Mouse (Mus musculus) limb, embryonic 10.5 days (tissue): ENCODE results near the gene Gm11567. TPM values are rescaled to one million over a fixed set of nuclear protein-coding genes. Genes with fewer than 3 reads are reported as not detected.

ENCODE experiments used
- polyA plus RNA-seq: library from polyadenylated mRNA; unstranded; fragments of >200 nt; fragmentation: Nextera tagmentation; extraction: Ambion mirVana; gene quantifications from 2 replicates; pipeline ENCODE4 v1.2.1, GENCODE M21; 2016

Gene Gm11567
- polyA plus RNA-seq, 1 experiment from 2014 or later = not detected

Other genes starting within 250 kb of the Gm11567 start
- not detected in 2 replicates for gene Krtap4-2, start 244.1 kb upstream of the Gm11567 start, polyA plus RNA-seq
- not detected in 2 replicates for gene Krtap4-7, start 235.1 kb upstream of the Gm11567 start, polyA plus RNA-seq
- gene Gm11555, start 229.0 kb upstream of the Gm11567 start, polyA plus RNA-seq = not detected in 2 replicates
- gene Gm11563, start 220.2 kb upstream of the Gm11567 start, polyA plus RNA-seq = not detected in 2 replicates
- gene Krtap4-6, start 213.2 kb upstream of the Gm11567 start, polyA plus RNA-seq = not detected in 2 replicates
- gene Gm14190, start 188.4 kb upstream of the Gm11567 start, polyA plus RNA-seq = not detected in 2 replicates
- not detected in 2 replicates for gene Gm14180, start 144.9 kb upstream of the Gm11567 start, polyA plus RNA-seq
- gene Gm11595, start 106.3 kb upstream of the Gm11567 start, polyA plus RNA-seq = not detected in 2 replicates
- not detected in 2 replicates for gene Krtap4-8, start 98.5 kb upstream of the Gm11567 start, polyA plus RNA-seq
- not detected in 2 replicates for gene Krtap4-9, start 94.0 kb upstream of the Gm11567 start, polyA plus RNA-seq
- gene Gm11596, start 85.7 kb upstream of the Gm11567 start, polyA plus RNA-seq = not detected in 2 replicates
- gene Gm11569, start 80.3 kb upstream of the Gm11567 start, polyA plus RNA-seq = not detected in 2 replicates
- not detected in 2 replicates for gene Gm11554, start 74.7 kb upstream of the Gm11567 start, polyA plus RNA-seq
- gene Krtap4-13, start 69.3 kb upstream of the Gm11567 start, polyA plus RNA-seq = not detected in 2 replicates
- not detected in 2 replicates for gene Gm11564, start 63.5 kb upstream of the Gm11567 start, polyA plus RNA-seq
- gene 2300003K06Rik, start 41.1 kb upstream of the Gm11567 start, polyA plus RNA-seq = not detected in 2 replicates
- gene Krtap4-16, start 27.6 kb upstream of the Gm11567 start, polyA plus RNA-seq = not detected in 2 replicates
- not detected in 2 replicates for gene Gm11568, start 21.3 kb upstream of the Gm11567 start, polyA plus RNA-seq
- gene Gm11559, start 14.7 kb upstream of the Gm11567 start, polyA plus RNA-seq = not detected in 2 replicates
- gene Krtap9-1, start 5.8 kb upstream of the Gm11567 start, polyA plus RNA-seq = not detected in 2 replicates
- not detected in 2 replicates for gene Krtap31-1, start 28.7 kb downstream of the Gm11567 start, polyA plus RNA-seq
- gene Gm11565, start 35.6 kb downstream of the Gm11567 start, polyA plus RNA-seq = not detected in 2 replicates
- gene Krtap31-2, start 57.1 kb downstream of the Gm11567 start, polyA plus RNA-seq = not detected in 2 replicates
- gene Krtap9-5, start 69.3 kb downstream of the Gm11567 start, polyA plus RNA-seq = not detected in 2 replicates
- not detected in 2 replicates for gene Krtap29-1, start 99.9 kb downstream of the Gm11567 start, polyA plus RNA-seq
- not detected in 2 replicates for gene Krtap16-1, start 107.4 kb downstream of the Gm11567 start, polyA plus RNA-seq
- 0.68 and 0.90 TPM in 2 replicates for gene Krtap17-1, start 114.8 kb downstream of the Gm11567 start, polyA plus RNA-seq
- gene Krt33a, start 137.0 kb downstream of the Gm11567 start, polyA plus RNA-seq = not detected in 2 replicates
- gene Krt33b, start 150.7 kb downstream of the Gm11567 start, polyA plus RNA-seq = not detected in 2 replicates
- gene Krt34, start 162.4 kb downstream of the Gm11567 start, polyA plus RNA-seq = not detected in 2 replicates
- not detected in 2 replicates for gene Krt31, start 171.4 kb downstream of the Gm11567 start, polyA plus RNA-seq
- not detected in 2 replicates for gene Krt32, start 209.0 kb downstream of the Gm11567 start, polyA plus RNA-seq
- gene Krt35, start 217.1 kb downstream of the Gm11567 start, polyA plus RNA-seq = 0.08 TPM in 1 of 2 replicates, not detected in the other
- gene Krt36, start 226.4 kb downstream of the Gm11567 start, polyA plus RNA-seq = not detected in 2 replicates
- not detected in 2 replicates for gene Krt13, start 242.4 kb downstream of the Gm11567 start, polyA plus RNA-seq